Mouse (Mus musculus): Measurements from ENCODE around the gene Cux1. TPM values are rescaled to one million over a fixed set of nuclear protein-coding genes. Genes with fewer than 3 reads are reported as not detected.

The Cux1 gene
- total and polyA plus RNA-seq, 3 experiments = 46.8 to 101 (median 85.8) TPM

DNA sequence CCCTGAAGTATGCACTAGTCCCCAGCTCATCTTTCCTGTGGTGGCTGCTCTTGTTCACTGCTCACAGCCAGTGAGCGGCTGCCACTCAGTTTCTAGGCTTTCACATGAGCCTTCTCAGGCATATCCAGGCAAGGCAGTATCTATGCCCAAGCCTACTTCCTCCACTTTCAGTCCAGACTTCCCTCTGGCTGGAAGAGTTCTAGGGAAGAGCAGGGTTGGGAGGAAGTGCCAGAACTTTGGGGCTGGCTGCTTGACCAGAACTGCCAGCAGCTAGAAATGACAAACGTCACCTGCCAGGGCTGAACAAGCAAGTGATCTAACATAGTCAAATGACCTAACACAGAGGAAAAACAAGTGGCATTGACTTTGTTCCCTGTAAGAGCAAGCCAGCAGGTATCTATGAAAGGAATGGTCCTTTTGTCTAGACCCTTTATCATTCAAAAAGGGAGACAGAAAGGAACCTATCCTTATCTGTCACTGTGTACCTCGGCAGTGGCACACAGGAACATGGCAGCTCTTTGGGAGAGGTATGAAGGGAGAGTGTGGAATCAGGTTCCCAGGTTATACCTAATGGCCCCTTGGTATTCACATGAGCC is 171.6 kb downstream of the Cux1 start:
- Histone ChIP-seq H3K79me2 (replicated peaks; ENCODE audit: control insufficient read depth, insufficient read depth, low read length) (no peaks in the 10 kb centered on the region), H3K4me1 (ENCODE audit: control insufficient read depth, insufficient read depth, low read length) (peaks cover 6% of the 10 kb centered on the region), H3K36me3 (ENCODE audit: control insufficient read depth, insufficient read depth, low read length) (peaks cover 2% of the 10 kb centered on the region; the same call in 1 of the 2 replicates), H3K9ac (ENCODE audit: low read depth, low read length) (no peak overlapping the region), H3K4me3 (no peak overlapping the region), H3K27me3 (ENCODE audit: control insufficient read depth, insufficient read depth, low read length) (no peaks in the 10 kb centered on the region), H3K27ac (peak overlapping the region; percentile 62)
- WGBS = 46% methylated on average over 3 of the region's 3 CpGs
- TF ChIP-seq EP300 (IDR thresholded peaks at IDR 0.05; ENCODE audit: insufficient read depth, low read depth, low read length) (no peak), CTCF (IDR thresholded peaks at IDR 0.05) (no peak), POLR2A (IDR thresholded peaks at IDR 0.05; ENCODE audit: insufficient read depth, low read depth, low read length) (no peak)
- intact Hi-C loops (cut with DNase I) = no loop called here
- peak; percentile 45 to 55 for DNase-seq

DNA sequence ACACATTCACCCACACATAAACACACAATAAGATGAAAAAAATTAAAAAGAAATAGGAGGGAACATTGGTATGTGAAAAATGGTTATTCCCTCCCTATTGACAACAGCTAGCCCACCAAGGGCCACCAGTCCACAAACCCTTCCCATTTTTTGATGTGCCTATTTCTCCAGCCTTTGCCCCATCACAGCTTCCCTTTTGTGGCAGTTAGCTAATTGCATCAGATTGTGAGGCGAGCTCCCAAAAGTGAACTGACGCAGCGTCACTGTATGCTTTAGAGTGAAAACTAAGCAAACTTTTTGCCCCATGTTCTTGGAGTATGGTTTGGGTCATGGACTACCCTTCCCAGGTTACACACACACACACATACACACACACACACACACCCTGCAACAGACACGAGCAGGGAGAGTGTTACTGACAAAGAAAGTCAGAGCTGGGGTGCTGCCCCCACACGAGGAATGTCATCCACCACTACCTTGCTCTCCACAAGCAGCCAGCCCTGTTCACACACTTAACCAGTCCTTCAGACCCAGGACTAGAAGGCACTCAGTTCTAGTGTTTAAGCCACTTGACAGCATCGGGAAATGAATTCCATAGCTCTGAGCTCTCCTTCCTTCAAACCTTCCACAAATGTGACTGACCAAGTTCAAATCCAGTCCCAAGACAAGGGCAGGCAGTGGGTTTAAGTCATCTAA is 172.6 kb downstream of the Cux1 start:
- H3K79me2 ChIP-seq (replicated peaks; ENCODE audit: control insufficient read depth, insufficient read depth, low read length) = no peaks in the 10 kb centered on the region
- TF ChIP-seq CTCF (IDR thresholded peaks at IDR 0.05) (no peak), EP300 (IDR thresholded peaks at IDR 0.05; ENCODE audit: insufficient read depth, low read depth, low read length) (no peak), POLR2A (IDR thresholded peaks at IDR 0.05; ENCODE audit: insufficient read depth, low read depth, low read length) (no peak)
- whole genome bisulfite sequencing = 78% methylated on average over 6 of the region's 6 CpGs
- H3K36me3 ChIP-seq (ENCODE audit: control insufficient read depth, insufficient read depth, low read length) = peaks cover 2% of the 10 kb centered on the region; the same call in 1 of the 2 replicates
- H3K27ac ChIP-seq = no peak overlapping the region
- intact Hi-C loops (cut with DNase I) = loop anchor here (5.0 kb wide), 1 partner anchor 68 kb away; no protein-coding TSS in a partner anchor
- no peaks in the 10 kb centered on the region for H3K27me3 ChIP-seq (ENCODE audit: control insufficient read depth, insufficient read depth, low read length)
- no peak overlapping the region for H3K4me3 ChIP-seq
- H3K9ac ChIP-seq (ENCODE audit: low read depth, low read length) = no peak overlapping the region
- H3K4me1 ChIP-seq (ENCODE audit: control insufficient read depth, insufficient read depth, low read length) = peaks cover 6% of the 10 kb centered on the region
- no peak for DNase-seq

DNA sequence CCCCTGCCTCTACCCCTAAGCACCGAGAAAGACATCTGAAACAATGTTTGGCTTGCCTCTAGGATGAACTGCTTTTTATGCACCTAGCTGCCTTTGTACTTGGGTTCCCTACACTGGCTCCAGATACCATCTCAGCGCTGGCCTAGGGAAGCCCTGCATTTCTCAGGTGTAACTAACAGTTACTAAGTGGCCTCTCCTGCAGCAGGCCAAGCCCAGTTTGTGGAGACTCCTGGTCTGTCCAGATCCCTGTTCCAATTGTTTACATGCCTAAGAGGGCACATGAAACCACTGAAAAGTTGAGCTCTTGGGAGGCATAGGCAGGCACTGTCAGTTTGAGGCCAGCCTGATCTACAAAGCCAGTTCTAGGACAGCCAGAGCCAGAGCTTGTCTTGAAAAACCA is 173.7 kb downstream of the Cux1 start:
- Histone ChIP-seq H3K9ac (ENCODE audit: low read depth, low read length) (no peak overlapping the region), H3K36me3 (ENCODE audit: control insufficient read depth, insufficient read depth, low read length) (peaks cover 2% of the 10 kb centered on the region; the same call in 1 of the 2 replicates), H3K79me2 (replicated peaks; ENCODE audit: control insufficient read depth, insufficient read depth, low read length) (no peaks in the 10 kb centered on the region), H3K4me3 (no peak overlapping the region), H3K27ac (no peak overlapping the region), H3K27me3 (ENCODE audit: control insufficient read depth, insufficient read depth, low read length) (no peaks in the 10 kb centered on the region), H3K4me1 (ENCODE audit: control insufficient read depth, insufficient read depth, low read length) (peaks cover 8% of the 10 kb centered on the region)
- TF ChIP-seq POLR2A (IDR thresholded peaks at IDR 0.05; ENCODE audit: insufficient read depth, low read depth, low read length) (no peak), EP300 (IDR thresholded peaks at IDR 0.05; ENCODE audit: insufficient read depth, low read depth, low read length) (no peak), CTCF (IDR thresholded peaks at IDR 0.05) (no peak)
- DNase-seq = no peak
- 94% methylated on average over 2 of the region's 2 CpGs for WGBS
- intact Hi-C loops (cut with DNase I) = loop anchor here (5.0 kb wide), 1 partner anchor 69 kb away; no protein-coding TSS in a partner anchor

DNA sequence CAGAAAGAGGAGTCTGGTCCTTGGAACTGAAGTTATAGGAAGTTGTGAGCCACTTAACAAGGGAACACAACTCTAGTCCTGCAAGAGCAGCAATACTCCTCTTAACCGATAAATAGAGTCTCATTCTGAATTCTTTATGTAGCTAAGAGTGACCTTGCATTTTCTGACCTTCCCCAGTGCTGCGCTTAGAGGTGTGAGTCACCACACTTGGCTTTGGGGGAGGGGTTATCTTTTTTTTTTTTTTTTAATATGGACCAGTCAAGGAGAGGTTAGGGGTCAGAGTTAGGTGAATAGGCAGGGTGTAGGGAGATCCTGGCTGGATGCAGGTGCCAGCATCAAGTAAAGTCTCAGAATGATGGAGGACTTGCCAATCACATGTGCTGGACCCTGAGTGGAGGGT is 180.5 kb downstream of the Cux1 start:
- 58% methylated on average over 2 of the region's 2 CpGs for WGBS
- Histone ChIP-seq H3K4me3 (no peak overlapping the region), H3K79me2 (replicated peaks; ENCODE audit: control insufficient read depth, insufficient read depth, low read length) (no peaks in the 10 kb centered on the region), H3K9ac (ENCODE audit: low read depth, low read length) (no peak overlapping the region), H3K4me1 (ENCODE audit: control insufficient read depth, insufficient read depth, low read length) (peaks cover 3% of the 10 kb centered on the region), H3K36me3 (ENCODE audit: control insufficient read depth, insufficient read depth, low read length) (no peaks in the 10 kb centered on the region), H3K27me3 (ENCODE audit: control insufficient read depth, insufficient read depth, low read length) (no peaks in the 10 kb centered on the region), H3K27ac (no peak overlapping the region)
- no peak for TF ChIP-seq EP300 (IDR thresholded peaks at IDR 0.05; ENCODE audit: insufficient read depth, low read depth, low read length)
- TF ChIP-seq CTCF (IDR thresholded peaks at IDR 0.05) = no peak
- no peak for TF ChIP-seq POLR2A (IDR thresholded peaks at IDR 0.05; ENCODE audit: insufficient read depth, low read depth, low read length)
- DNase-seq = no peak
- intact Hi-C loops (cut with DNase I) = no loop called here

DNA sequence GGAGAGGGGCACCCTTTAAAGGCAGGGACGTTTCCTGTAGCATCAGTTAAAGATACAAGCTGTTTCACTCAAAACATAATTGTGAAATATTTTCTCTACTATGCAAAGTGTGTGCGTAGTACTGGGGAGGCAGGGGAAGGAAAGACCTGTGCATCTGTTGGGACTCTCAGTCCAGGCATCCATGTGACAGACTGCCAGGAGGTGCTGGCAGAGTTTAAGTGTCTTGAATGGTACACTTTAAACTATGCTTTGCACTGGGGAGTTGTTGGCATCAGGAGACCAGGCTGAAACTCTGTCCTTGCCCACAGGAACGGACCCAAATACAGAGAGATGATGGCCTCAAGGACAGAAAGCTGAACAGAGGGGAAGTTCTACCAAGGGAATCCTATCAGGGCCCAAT is 182.1 kb downstream of the Cux1 start:
- intact Hi-C loops (cut with DNase I) = no loop called here
- Histone ChIP-seq H3K4me1 (ENCODE audit: control insufficient read depth, insufficient read depth, low read length) (peaks cover 4% of the 10 kb centered on the region), H3K4me3 (no peak overlapping the region), H3K27ac (no peak overlapping the region), H3K79me2 (replicated peaks; ENCODE audit: control insufficient read depth, insufficient read depth, low read length) (no peaks in the 10 kb centered on the region), H3K36me3 (ENCODE audit: control insufficient read depth, insufficient read depth, low read length) (no peaks in the 10 kb centered on the region), H3K9ac (ENCODE audit: low read depth, low read length) (no peak overlapping the region), H3K27me3 (ENCODE audit: control insufficient read depth, insufficient read depth, low read length) (no peaks in the 10 kb centered on the region)
- TF ChIP-seq CTCF (IDR thresholded peaks at IDR 0.05) = no peak
- TF ChIP-seq POLR2A (IDR thresholded peaks at IDR 0.05; ENCODE audit: insufficient read depth, low read depth, low read length) = no peak
- 68% methylated on average over 3 of the region's 3 CpGs for WGBS
- no peak for DNase-seq
